Mouse (Mus musculus) CD4-positive, CD25-positive, alpha-beta regulatory T cell, adult 4 months (primary cell): ENCODE measurements around the gene Pcsk2. TPM values are rescaled to one million over a fixed set of nuclear protein-coding genes. Genes with fewer than 3 reads are reported as not detected.

Experiments used
- ATAC-seq: one replicate; pipeline ENCODE4 v1.8.0; 2017
- polyA plus RNA-seq, 2 experiments: library from polyadenylated mRNA; unstranded; fragments of 100-300 nt; shearing (Covaris generic); gene quantifications; one replicate each; pipeline ENCODE4 v1.2.1; 2017

Gene Pcsk2
- polyA plus RNA-seq, 2 experiments from 2014 or later = 0.07 TPM; not detected in 1

DNA sequence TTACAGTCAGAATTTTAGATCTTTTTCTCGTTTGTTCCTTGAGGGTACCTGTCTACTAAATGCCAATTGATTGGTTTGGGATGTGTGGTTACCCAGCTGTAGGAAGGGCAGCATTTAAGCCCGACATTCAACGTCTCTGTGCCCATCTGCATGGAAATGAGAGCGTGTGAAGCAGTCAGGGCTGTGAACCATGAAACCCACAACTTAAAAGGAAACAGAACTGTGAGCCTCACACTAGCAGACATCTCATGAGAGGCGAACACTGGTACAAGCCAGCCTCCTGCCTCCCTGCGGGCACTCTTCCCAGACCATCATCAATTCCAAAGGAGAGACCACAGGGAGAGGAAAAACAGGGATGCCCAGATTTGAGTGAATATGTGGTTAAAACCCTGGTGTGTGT is 294.9 kb downstream of the Pcsk2 start:
- ATAC-seq = no peak

GRCm38 (mm10) chr2:143841536-143841935 is 295.6 kb downstream of the Pcsk2 start:
- no peak for ATAC-seq

- ATAC-seq = no peak
Observed at GRCm38 (mm10) chr2:143844779-143845178, 298.8 kb downstream of the Pcsk2 start.

DNA sequence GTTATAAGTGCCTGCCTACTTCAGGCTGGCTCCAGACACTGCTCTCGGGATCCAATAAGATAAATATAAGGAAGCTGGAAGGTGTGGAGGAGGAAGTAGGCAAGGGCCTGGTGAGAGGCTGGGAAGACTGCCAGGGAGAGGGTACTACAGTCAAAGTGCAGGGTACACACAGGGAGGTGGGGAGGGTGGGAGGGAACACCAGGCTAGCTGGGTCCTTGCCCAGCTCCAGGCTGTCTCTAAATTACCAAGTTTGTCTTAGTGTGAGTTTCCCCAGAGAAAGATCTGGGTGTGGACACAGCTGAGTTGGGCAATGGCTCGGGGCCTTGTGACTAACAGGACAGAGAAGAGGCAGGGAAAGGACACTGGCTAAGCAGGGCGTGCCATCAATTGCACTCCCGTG is 300.8 kb downstream of the Pcsk2 start:
- ATAC-seq = no peak

DNA sequence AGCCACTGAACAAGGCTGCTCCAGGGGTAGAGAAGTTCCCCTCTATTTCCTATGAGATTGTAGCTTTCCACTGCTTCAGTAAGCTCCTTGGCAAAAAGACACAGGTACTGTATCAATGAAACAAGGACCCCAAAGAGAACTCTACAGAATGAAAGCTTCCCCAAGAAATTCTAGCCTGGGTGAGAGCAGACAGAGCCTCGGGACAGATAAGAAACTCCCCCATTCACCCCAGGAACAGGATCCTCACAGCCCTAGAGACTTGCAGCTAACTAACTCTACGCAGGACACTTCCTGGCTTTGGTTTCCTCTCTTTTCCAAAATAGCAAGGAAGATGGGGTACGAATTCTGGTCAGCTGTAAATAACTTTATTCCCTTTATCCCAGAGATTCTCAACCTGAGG is 301.3 kb downstream of the Pcsk2 start:
- ATAC-seq = no peak

DNA sequence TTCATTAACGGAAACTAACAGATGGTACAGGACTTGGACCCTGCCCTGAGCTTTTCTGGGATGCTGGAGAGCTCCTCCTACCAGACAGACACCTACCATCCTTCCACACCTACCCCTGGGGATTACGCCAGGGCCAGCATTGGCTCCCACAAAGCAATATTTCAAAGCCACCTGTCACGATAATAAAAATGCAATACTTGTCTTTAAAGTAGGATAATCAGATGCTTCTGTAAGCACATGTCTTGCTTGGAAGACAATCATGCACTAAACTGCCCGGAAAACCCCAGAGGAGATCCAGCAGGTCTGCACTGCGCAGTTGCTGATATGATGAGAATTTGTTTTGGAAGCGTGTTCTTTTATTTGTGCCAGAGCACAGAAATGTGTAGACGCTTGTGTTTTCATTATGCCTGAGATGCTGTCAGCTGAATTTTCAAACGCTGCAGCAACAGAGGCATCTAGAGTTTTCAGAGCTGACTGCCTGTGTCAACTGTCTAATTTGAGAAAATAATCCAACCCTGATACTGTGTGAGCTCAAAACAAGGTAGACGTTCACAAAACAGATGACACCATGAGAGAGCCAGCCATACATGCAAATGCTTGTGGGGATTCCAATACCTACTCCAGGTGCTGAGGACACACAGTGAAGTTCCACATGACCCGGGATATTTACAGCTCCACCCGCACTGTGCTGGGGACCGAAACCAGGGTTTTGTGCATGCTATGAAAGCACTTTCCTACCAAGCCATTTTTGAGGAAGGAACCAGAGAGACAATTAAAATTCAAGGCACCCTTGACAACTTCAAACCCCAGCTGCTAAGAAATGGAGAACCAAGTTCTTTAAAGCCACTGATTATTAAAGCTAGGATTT is 305.6 kb downstream of the Pcsk2 start:
- ATAC-seq = no peak

GRCm38 (mm10) chr2:143852295-143853275 is 306.6 kb downstream of the Pcsk2 start:
- ATAC-seq = no peak

GRCm38 (mm10) chr2:143853447-143853846 is 307.5 kb downstream of the Pcsk2 start:
- ATAC-seq = no peak

DNA sequence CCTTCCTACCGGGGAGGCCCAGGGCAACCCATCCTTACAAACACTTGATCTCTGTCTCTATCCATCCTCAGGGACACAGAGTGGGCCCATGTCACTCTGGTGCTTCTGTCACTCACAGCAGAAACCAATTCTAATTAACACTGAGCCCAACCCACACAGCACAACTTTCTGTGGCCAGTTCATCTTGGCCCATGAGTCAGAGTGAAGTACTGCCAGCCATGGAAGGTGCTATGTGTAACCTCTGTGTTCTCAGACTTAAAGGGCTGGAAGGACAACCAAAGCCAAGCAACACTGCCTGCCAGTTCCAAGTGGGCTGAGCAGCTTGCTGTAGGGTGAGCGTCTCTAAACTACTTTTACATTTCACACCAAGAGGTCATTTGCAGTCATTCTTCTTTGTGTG is 313.2 kb downstream of the Pcsk2 start:
- no peak for ATAC-seq

DNA sequence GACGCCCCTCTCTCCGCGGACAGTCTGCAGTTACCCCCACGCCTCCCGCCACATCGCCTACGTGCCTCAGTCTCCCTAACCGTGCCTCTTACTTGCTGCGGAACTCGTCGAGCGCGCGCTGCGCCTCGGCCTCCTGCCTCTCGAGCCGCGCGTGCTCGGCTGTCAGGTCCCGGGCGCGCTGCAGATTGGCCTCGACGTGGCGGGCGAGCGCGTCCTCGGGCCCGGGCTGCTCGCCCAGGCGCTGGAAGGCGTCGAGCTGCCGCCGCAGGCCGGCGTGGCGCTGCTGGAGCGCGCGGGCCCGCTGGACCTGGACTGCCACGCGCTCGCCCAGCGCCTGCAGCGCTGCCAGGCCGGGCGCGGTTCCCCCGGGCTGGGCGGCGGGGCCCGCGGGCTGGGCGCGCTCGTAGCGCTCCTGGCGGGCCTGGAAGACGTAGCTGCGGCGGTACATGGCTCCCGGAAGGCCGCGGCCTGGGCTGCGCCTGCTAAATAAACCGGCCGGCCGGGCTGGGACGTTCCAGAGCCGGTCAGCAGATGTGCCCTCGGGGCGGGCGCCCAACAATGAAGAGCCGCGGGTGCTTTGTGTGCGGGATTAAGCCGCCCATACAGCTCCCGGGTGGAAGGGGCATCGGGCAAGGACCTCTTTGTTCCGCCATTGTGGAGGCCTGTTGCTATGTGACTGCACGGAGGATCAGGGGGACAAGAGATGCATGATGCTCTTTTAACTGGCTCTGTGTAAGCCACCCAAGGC is 316.7 kb downstream of the Pcsk2 start, which contains the start of gene Bfsp1:
Gene Bfsp1 (minus strand): TSS at position 690 of the 748 bp plus-strand sequence.
- no peak for ATAC-seq

DNA sequence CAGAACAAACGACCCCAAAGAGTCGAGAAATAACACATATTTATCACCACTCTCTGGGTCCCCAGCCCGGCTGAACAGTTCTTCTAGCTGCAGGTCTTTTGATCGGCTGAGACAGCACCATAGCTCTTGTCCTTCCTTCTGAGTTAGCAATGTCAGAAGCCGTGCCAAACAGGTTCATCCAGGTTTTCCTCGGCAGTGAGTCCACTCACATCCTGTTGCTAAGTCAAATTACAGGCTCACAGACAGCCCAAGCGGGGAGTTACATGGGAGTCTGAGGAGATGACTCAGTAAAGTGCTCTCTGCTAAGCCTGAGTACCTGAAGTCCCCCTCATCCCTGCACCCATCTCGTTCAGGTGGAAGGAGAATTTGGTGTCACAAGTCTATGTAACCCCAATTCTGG is 318.6 kb downstream of the Pcsk2 start:
- no peak for ATAC-seq
